Mouse (Mus musculus) lung, adult 2 months (tissue): ENCODE measurements around the gene Tmem192.

Experiments used
- CTCF ChIP-seq: fragments of 200-500 bp; IDR thresholded peaks from 2 replicates; pipeline ENCODE4 v1.5.1; 2011; ENCODE audit warnings: mild to moderate bottlenecking, low read length, control low read depth; ENCODE audit not compliant: insufficient read depth
- POLR2A ChIP-seq: fragments of 200-500 bp; IDR thresholded peaks from 2 replicates; pipeline ENCODE4 v1.6.1; 2011; ENCODE audit warnings: low read depth, mild to moderate bottlenecking, control low read depth, low read length, borderline replicate concordance; ENCODE audit errors: extremely low read depth

- no peak for TF ChIP-seq CTCF
- TF ChIP-seq POLR2A: no peak
These were observed 1.4 kb upstream of the Tmem192 start for GRCm38 (mm10) chr8:64945606-64946005.
